Mouse (Mus musculus): ENCODE measurements at regions not wholly inside any gene's neighbourhood (a gene's known extent, or its start where the extent isn't known, plus 50 kb on each side); places are given as distances from the start of the nearest gene placed in this dataset.
"Not testable (repeated sequence)": the region's sequence is repeated elsewhere in the genome, so short reads cannot be mapped to it uniquely, and the experiment has no call there.

DNA sequence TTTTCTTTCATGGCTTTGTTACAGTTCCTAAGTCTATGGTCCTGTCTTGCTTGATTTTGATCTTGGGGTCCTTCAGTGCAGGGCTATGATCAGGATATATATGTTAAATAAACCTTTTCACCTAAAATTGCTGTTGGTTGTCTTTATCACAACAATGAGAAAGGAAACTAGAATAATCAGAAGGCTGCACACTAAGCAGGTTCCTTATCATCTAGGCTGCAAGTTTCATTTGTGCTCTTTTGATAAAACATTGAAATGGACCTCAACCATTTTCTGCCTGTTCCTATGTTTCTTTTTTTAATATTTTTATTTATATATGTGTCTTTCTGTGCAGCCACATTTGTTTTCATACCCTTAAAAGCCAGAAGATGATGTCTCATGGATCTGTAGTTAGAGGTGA is 137.3 kb upstream of the 1700008P02Rik start:
- Histone ChIP-seq H3K4me3 (replicated peaks) (no peak overlapping the region), H3K36me3 (no peaks in the 10 kb centered on the region), H3K9me3 (replicated peaks) (no peaks in the 10 kb centered on the region), H3K9ac (no peak overlapping the region), H3K27ac (no peak overlapping the region), H3K27me3 (no peaks in the 10 kb centered on the region), H3K4me2 (no peak overlapping the region), H3K4me1 (no peaks in the 10 kb centered on the region)
- no peak for ATAC-seq (replicated peaks; ENCODE audit: low FRiP score)

- H3K4me1 ChIP-seq; H3K4me2 ChIP-seq; H3K4me3 ChIP-seq (replicated peaks); H3K27ac ChIP-seq; H3K9me3 ChIP-seq (replicated peaks); H3K27me3 ChIP-seq; H3K36me3 ChIP-seq; H3K9ac ChIP-seq; ATAC-seq (replicated peaks; ENCODE audit: low FRiP score): not testable (repeated sequence)
- 82% methylated on average over 6 of the region's 6 CpGs for WGBS
Observed at GRCm38 (mm10) chr3:6750746-6751145, 130.5 kb upstream of the 1700008P02Rik start.

DNA sequence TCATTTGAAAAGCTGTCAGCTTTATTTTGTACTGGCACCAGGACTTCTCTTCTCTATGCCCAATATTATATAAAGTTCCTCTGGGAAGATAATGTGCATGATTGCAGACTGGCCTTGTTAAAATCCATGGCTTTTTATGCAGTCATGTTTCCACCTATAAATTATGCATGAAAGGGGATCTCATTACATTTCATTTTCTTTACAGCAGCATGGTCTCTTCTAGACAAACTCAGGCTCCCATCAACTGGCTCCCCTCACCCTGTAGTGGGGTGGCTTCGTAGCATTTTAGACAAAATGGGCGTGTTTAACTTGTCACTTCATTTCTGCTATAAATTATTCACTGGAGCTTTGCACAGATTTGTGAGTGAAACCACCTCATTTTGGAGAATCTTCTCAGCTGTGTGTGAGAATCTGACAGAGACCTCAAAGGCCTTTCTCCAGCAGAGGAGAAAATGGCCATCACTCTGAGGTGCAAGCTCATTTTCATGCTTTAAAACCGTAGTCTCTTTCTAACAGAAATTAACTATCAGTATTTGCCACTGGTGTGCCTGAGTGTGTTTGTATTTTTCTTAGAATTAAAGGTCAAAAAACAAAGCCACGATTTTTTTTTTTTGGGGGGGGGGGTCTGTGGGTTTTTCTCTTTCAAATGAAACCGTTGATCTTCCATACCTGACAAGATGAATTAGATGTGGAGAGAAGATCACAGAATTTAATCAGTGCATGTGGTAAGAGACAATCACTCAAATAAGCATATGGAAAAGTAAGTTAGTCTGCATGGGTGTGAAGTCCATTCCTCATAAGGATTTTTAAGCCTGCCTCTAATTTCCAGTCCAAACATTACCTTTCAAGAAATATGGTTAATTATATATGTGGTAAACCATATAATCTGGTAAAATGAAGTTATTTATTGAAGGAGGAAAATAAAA is 111.4 kb upstream of the 1700008P02Rik start:
- WGBS = 69% methylated on average over 5 of the region's 5 CpGs
- no peak overlapping the region for H3K27ac ChIP-seq
- no peaks in the 10 kb centered on the region for H3K36me3 ChIP-seq
- H3K4me3 ChIP-seq (replicated peaks) = no peak overlapping the region
- no peaks in the 10 kb centered on the region for H3K4me1 ChIP-seq
- H3K27me3 ChIP-seq = no peaks in the 10 kb centered on the region
- ATAC-seq (replicated peaks; ENCODE audit: low FRiP score) = no peak
- no peaks in the 10 kb centered on the region for H3K9me3 ChIP-seq (replicated peaks)
- H3K9ac ChIP-seq = no peak overlapping the region
- H3K4me2 ChIP-seq = no peak overlapping the region

GRCm38 (mm10) chr3:6730066-6730465 is 109.8 kb upstream of the 1700008P02Rik start:
- no peaks in the 10 kb centered on the region for H3K4me1 ChIP-seq
- H3K4me3 ChIP-seq (replicated peaks) = no peak overlapping the region
- H3K9me3 ChIP-seq (replicated peaks) = no peaks in the 10 kb centered on the region; the same call in 1 of the 2 replicates
- no peaks in the 10 kb centered on the region for H3K36me3 ChIP-seq
- no peaks in the 10 kb centered on the region for H3K27me3 ChIP-seq
- ATAC-seq (replicated peaks; ENCODE audit: low FRiP score) = no peak
- H3K27ac ChIP-seq = no peak overlapping the region
- no peak overlapping the region for H3K4me2 ChIP-seq
- no peak overlapping the region for H3K9ac ChIP-seq

DNA sequence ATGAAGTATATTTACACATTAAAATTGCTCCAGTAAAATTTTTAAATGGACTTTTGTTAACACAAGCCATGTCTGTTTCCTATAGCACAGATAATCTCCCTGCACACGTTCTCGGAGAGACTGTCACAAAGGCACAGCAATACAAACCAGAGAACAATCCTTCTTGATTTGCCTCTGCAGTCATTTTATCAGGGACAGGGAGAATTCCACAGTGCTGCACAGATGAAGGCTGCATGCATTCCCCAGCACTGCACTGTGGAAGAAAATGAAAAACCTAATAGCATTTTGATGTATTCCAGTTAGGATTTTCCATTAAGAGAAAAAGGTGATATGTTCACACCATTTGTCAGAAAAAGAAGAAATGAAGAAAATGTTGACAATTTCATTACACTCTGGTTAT is 63.4 kb upstream of the 1700008P02Rik start:
- no peaks in the 10 kb centered on the region for H3K36me3 ChIP-seq
- no peak overlapping the region for H3K4me2 ChIP-seq
- no peaks in the 10 kb centered on the region for H3K27me3 ChIP-seq
- H3K9ac ChIP-seq = no peak overlapping the region
- H3K9me3 ChIP-seq (replicated peaks) = no peaks in the 10 kb centered on the region
- ATAC-seq (replicated peaks; ENCODE audit: low FRiP score) = no peak
- H3K4me3 ChIP-seq (replicated peaks) = no peak overlapping the region
- 82% methylated on average over 2 of the region's 2 CpGs for WGBS
- H3K27ac ChIP-seq = no peak overlapping the region
- H3K4me1 ChIP-seq = no peaks in the 10 kb centered on the region

DNA sequence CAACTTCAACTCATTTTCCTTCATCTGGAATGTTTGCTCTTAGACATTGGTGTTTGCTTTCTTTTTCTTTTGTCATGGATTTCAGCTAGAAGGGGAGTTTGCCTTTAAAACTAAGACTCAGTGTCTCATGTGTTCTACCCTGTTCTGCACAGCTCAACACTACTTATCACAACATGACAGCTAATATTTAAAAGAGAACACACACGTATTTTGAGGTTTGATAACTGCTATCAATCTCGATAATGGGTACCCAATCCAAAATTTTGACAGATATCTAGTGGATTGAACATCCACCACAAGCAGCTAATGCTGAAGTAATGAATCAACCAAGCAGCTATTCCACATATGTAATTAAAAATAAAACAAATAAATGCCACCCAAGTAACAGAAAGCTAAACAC is 61.2 kb upstream of the 1700008P02Rik start:
- H3K4me1 ChIP-seq = no peaks in the 10 kb centered on the region
- no peaks in the 10 kb centered on the region for H3K27me3 ChIP-seq
- H3K36me3 ChIP-seq = no peaks in the 10 kb centered on the region
- no peak overlapping the region for H3K4me3 ChIP-seq (replicated peaks)
- H3K9me3 ChIP-seq (replicated peaks) = no peaks in the 10 kb centered on the region
- 75% methylated on average over 2 of the region's 2 CpGs for WGBS
- ATAC-seq (replicated peaks; ENCODE audit: low FRiP score) = no peak
- H3K27ac ChIP-seq = no peak overlapping the region
- H3K4me2 ChIP-seq = no peak overlapping the region
- H3K9ac ChIP-seq = no peak overlapping the region

DNA sequence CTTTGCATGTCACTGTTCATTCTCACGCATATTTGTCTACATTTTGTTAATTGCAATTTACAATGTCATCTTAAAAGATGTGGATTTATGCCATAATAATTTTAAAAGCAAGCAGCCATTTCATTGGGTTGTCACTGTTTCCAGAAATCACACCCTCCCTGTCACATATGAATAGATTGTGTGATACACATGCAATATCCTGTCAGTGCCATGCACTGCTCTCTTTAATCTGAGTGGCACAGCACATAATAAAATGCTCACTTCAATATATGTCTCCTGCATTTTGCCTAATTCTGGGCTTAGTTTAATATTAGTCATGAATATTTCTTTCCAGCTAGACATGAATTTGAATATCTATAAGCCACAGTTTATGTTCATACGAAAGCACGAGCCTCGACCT is 56.1 kb upstream of the 1700008P02Rik start:
- Histone ChIP-seq H3K4me3 (replicated peaks) (no peak overlapping the region), H3K4me2 (no peak overlapping the region)
- ATAC-seq (replicated peaks; ENCODE audit: low FRiP score) = no peak

GRCm38 (mm10) chr3:6675354-6675753 is 55.1 kb upstream of the 1700008P02Rik start:
- no peaks in the 10 kb centered on the region for H3K4me1 ChIP-seq
- H3K9ac ChIP-seq = no peak overlapping the region
- H3K4me2 ChIP-seq = no peak overlapping the region
- H3K27me3 ChIP-seq = no peaks in the 10 kb centered on the region
- H3K9me3 ChIP-seq (replicated peaks) = no peaks in the 10 kb centered on the region
- no peaks in the 10 kb centered on the region for H3K36me3 ChIP-seq
- ATAC-seq (replicated peaks; ENCODE audit: low FRiP score) = no peak
- WGBS = 55% methylated on average over 3 of the region's 3 CpGs
- H3K4me3 ChIP-seq (replicated peaks) = no peak overlapping the region
- no peak overlapping the region for H3K27ac ChIP-seq

More for the DNA sequence above, 56.1 kb upstream of the 1700008P02Rik start:
- no peaks in the 10 kb centered on the region for H3K36me3 ChIP-seq
- WGBS = 82% methylated on average over 4 of the region's 4 CpGs
- H3K27ac ChIP-seq = no peak overlapping the region
- H3K9ac ChIP-seq = no peak overlapping the region
- H3K4me1 ChIP-seq = no peaks in the 10 kb centered on the region
- H3K27me3 ChIP-seq = no peaks in the 10 kb centered on the region
- no peaks in the 10 kb centered on the region for H3K9me3 ChIP-seq (replicated peaks)

All from kidney, embryonic 15.5 days (tissue).